Mouse (Mus musculus): Measurements from ENCODE around the gene Ryr2. TPM values are rescaled to one million over a fixed set of nuclear protein-coding genes. Genes with fewer than 3 reads are reported as not detected.
A peak's percentile ranks its signal among the peaks of the same experiment; 100 is the strongest.

The Ryr2 gene
- polyA plus RNA-seq, 1 experiment from 2014 or later = 0.19 TPM

GRCm38 (mm10) chr13:12114816-12115215 is 8.1 kb upstream of the Ryr2 start:
- H3K27me3 ChIP-seq (ENCODE audit: poor library complexity, severe bottlenecking) = no peaks in the 10 kb centered on the region
- no peak for DNase-seq (ENCODE audit: extremely low spot score, low spot score)
- 86% methylated on average over 1 of the region's 1 CpGs for WGBS
- H3K36me3 ChIP-seq (replicated peaks) = no peaks in the 10 kb centered on the region
- no peak overlapping the region for H3K27ac ChIP-seq
- no peak overlapping the region for H3K4me3 ChIP-seq
- H3K4me1 ChIP-seq = no peaks in the 10 kb centered on the region
- H3K9me3 ChIP-seq = no peaks in the 10 kb centered on the region

- Histone ChIP-seq H3K36me3 (replicated peaks) (no peaks in the 10 kb centered on the region), H3K9me3 (no peaks in the 10 kb centered on the region), H3K4me1 (peaks cover 19% of the 10 kb centered on the region), H3K27me3 (ENCODE audit: poor library complexity, severe bottlenecking) (peaks cover 44% of the 10 kb centered on the region), H3K4me3 (no peak overlapping the region), H3K27ac (no peak overlapping the region)
- 94% methylated on average over 1 of the region's 1 CpGs for WGBS
- no peak for DNase-seq (ENCODE audit: extremely low spot score, low spot score)
These were observed 2.2 kb upstream of the Ryr2 start for GRCm38 (mm10) chr13:12108955-12109354.

GRCm38 (mm10) chr13:12105830-12106628 is 716 bp downstream of the Ryr2 start:
- Histone ChIP-seq H3K36me3 (replicated peaks) (no peaks in the 10 kb centered on the region), H3K27me3 (ENCODE audit: poor library complexity, severe bottlenecking) (peaks cover 65% of the 10 kb centered on the region), H3K4me3 (peak overlapping the region; percentile 74), H3K4me1 (peaks cover 19% of the 10 kb centered on the region), H3K9me3 (no peaks in the 10 kb centered on the region), H3K27ac (peak overlapping the region; percentile 77)
- WGBS = under 1% methylated on average over 67 of the region's 67 CpGs
- DNase-seq (ENCODE audit: extremely low spot score, low spot score) = peak; percentile 51

- H3K27ac ChIP-seq = no peak overlapping the region
- H3K9me3 ChIP-seq = no peaks in the 10 kb centered on the region
- DNase-seq (ENCODE audit: extremely low spot score, low spot score) = no peak
- H3K36me3 ChIP-seq (replicated peaks) = no peaks in the 10 kb centered on the region
- peaks cover 19% of the 10 kb centered on the region for H3K4me1 ChIP-seq
- WGBS = 5% methylated on average over 17 of the region's 17 CpGs
- peaks cover 69% of the 10 kb centered on the region for H3K27me3 ChIP-seq (ENCODE audit: poor library complexity, severe bottlenecking)
- H3K4me3 ChIP-seq = peak overlapping the region; percentile 74
These were observed 1.4 kb downstream of the Ryr2 start for GRCm38 (mm10) chr13:12105231-12105829.

GRCm38 (mm10) chr13:12104318-12104717 is 2.4 kb downstream of the Ryr2 start:
- no peaks in the 10 kb centered on the region for H3K9me3 ChIP-seq
- no peak for DNase-seq (ENCODE audit: extremely low spot score, low spot score)
- H3K4me3 ChIP-seq = no peak overlapping the region
- no peak overlapping the region for H3K27ac ChIP-seq
- peaks cover 69% of the 10 kb centered on the region for H3K27me3 ChIP-seq (ENCODE audit: poor library complexity, severe bottlenecking)
- peaks cover 19% of the 10 kb centered on the region for H3K4me1 ChIP-seq
- WGBS = 57% methylated on average over 1 of the region's 1 CpGs
- H3K36me3 ChIP-seq (replicated peaks) = no peaks in the 10 kb centered on the region

- no peaks in the 10 kb centered on the region for H3K9me3 ChIP-seq
- H3K4me1 ChIP-seq = peaks cover 19% of the 10 kb centered on the region
- DNase-seq (ENCODE audit: extremely low spot score, low spot score) = no peak
- H3K4me3 ChIP-seq = no peak overlapping the region
- no peaks in the 10 kb centered on the region for H3K36me3 ChIP-seq (replicated peaks)
- H3K27ac ChIP-seq = no peak overlapping the region
- H3K27me3 ChIP-seq (ENCODE audit: poor library complexity, severe bottlenecking) = peaks cover 65% of the 10 kb centered on the region
- 59% methylated on average over 3 of the region's 3 CpGs for WGBS
These were observed 3.7 kb downstream of the Ryr2 start for GRCm38 (mm10) chr13:12103017-12103416.

GRCm38 (mm10) chr13:12099446-12099845 is 7.3 kb downstream of the Ryr2 start:
- Histone ChIP-seq H3K27ac (no peak overlapping the region), H3K27me3 (ENCODE audit: poor library complexity, severe bottlenecking) (peaks cover 29% of the 10 kb centered on the region), H3K36me3 (replicated peaks) (no peaks in the 10 kb centered on the region), H3K9me3 (no peaks in the 10 kb centered on the region), H3K4me3 (no peak overlapping the region), H3K4me1 (no peaks in the 10 kb centered on the region)
- 93% methylated on average over 3 of the region's 3 CpGs for WGBS
- no peak for DNase-seq (ENCODE audit: extremely low spot score, low spot score)

GRCm38 (mm10) chr13:12098981-12099380 is 7.8 kb downstream of the Ryr2 start:
- H3K27ac ChIP-seq = no peak overlapping the region
- no peaks in the 10 kb centered on the region for H3K9me3 ChIP-seq
- no peak overlapping the region for H3K4me3 ChIP-seq
- WGBS = 86% methylated on average over 1 of the region's 1 CpGs
- DNase-seq (ENCODE audit: extremely low spot score, low spot score) = no peak
- H3K4me1 ChIP-seq = no peaks in the 10 kb centered on the region
- no peaks in the 10 kb centered on the region for H3K36me3 ChIP-seq (replicated peaks)
- H3K27me3 ChIP-seq (ENCODE audit: poor library complexity, severe bottlenecking) = peaks cover 25% of the 10 kb centered on the region

- Histone ChIP-seq H3K4me3 (no peak overlapping the region), H3K9me3 (no peaks in the 10 kb centered on the region), H3K4me1 (no peaks in the 10 kb centered on the region), H3K27me3 (ENCODE audit: poor library complexity, severe bottlenecking) (peaks cover 6% of the 10 kb centered on the region; the same call in 1 of the 2 replicates), H3K36me3 (replicated peaks) (no peaks in the 10 kb centered on the region), H3K27ac (no peak overlapping the region)
- no peak for DNase-seq (ENCODE audit: extremely low spot score, low spot score)
- WGBS = 85% methylated on average over 3 of the region's 3 CpGs
These were observed 10.3 kb downstream of the Ryr2 start for GRCm38 (mm10) chr13:12096382-12096932.

- Histone ChIP-seq H3K4me1 (no peaks in the 10 kb centered on the region), H3K27ac (no peak overlapping the region), H3K36me3 (replicated peaks) (no peaks in the 10 kb centered on the region), H3K4me3 (no peak overlapping the region), H3K9me3 (no peaks in the 10 kb centered on the region), H3K27me3 (ENCODE audit: poor library complexity, severe bottlenecking) (no peaks in the 10 kb centered on the region)
- no peak for DNase-seq (ENCODE audit: extremely low spot score, low spot score)
- 85% methylated on average over 7 of the region's 7 CpGs for WGBS
These were observed 12.2 kb downstream of the Ryr2 start for GRCm38 (mm10) chr13:12094569-12094968.

GRCm38 (mm10) chr13:12093146-12093545 is 13.6 kb downstream of the Ryr2 start:
- Histone ChIP-seq H3K36me3 (replicated peaks) (no peaks in the 10 kb centered on the region), H3K4me1 (no peaks in the 10 kb centered on the region), H3K27me3 (ENCODE audit: poor library complexity, severe bottlenecking) (no peaks in the 10 kb centered on the region), H3K4me3 (no peak overlapping the region), H3K9me3 (no peaks in the 10 kb centered on the region), H3K27ac (no peak overlapping the region)
- DNase-seq (ENCODE audit: extremely low spot score, low spot score) = no peak
- WGBS = 87% methylated on average over 5 of the region's 5 CpGs

- Histone ChIP-seq H3K4me1 (no peaks in the 10 kb centered on the region), H3K36me3 (replicated peaks) (no peaks in the 10 kb centered on the region), H3K4me3 (no peak overlapping the region), H3K27ac (no peak overlapping the region), H3K27me3 (ENCODE audit: poor library complexity, severe bottlenecking) (no peaks in the 10 kb centered on the region), H3K9me3 (no peaks in the 10 kb centered on the region)
- DNase-seq (ENCODE audit: extremely low spot score, low spot score) = no peak
- WGBS = 92% methylated on average over 11 of the region's 11 CpGs
These were observed 14.2 kb downstream of the Ryr2 start for GRCm38 (mm10) chr13:12092379-12093107.

GRCm38 (mm10) chr13:12084112-12084475 is 22.7 kb downstream of the Ryr2 start:
- Histone ChIP-seq H3K4me1 (peaks cover 3% of the 10 kb centered on the region; the same call in 1 of the 2 replicates), H3K4me3 (no peak overlapping the region), H3K27ac (no peak overlapping the region), H3K36me3 (replicated peaks) (no peaks in the 10 kb centered on the region), H3K9me3 (no peaks in the 10 kb centered on the region), H3K27me3 (ENCODE audit: poor library complexity, severe bottlenecking) (no peaks in the 10 kb centered on the region)
- DNase-seq (ENCODE audit: extremely low spot score, low spot score) = no peak
- 76% methylated on average over 2 of the region's 2 CpGs for WGBS

Data from forebrain, embryonic 10.5 days (tissue).